Mouse (Mus musculus) small intestine, adult 2 months (tissue): ENCODE measurements around the gene Hmga1.
A peak's percentile ranks its signal among the peaks of the same experiment; 100 is the strongest.

ENCODE experiments used
- CTCF ChIP-seq: fragments of 200-500 bp; IDR thresholded peaks from 2 replicates; pipeline ENCODE4 v1.5.1; 2012; ENCODE audit warnings: low read depth, mild to moderate bottlenecking, control low read depth, inconsistent platforms, low read length, moderate library complexity, mixed read lengths; ENCODE audit not compliant: insufficient replicate concordance, insufficient read length; ENCODE audit errors: extremely low read depth
- POLR2A ChIP-seq: fragments of 200-500 bp; IDR thresholded peaks from 2 replicates; pipeline ENCODE4 v1.6.1; 2012; ENCODE audit warnings: low read depth, mild to moderate bottlenecking, control low read depth, inconsistent platforms, low read length, moderate library complexity

DNA sequence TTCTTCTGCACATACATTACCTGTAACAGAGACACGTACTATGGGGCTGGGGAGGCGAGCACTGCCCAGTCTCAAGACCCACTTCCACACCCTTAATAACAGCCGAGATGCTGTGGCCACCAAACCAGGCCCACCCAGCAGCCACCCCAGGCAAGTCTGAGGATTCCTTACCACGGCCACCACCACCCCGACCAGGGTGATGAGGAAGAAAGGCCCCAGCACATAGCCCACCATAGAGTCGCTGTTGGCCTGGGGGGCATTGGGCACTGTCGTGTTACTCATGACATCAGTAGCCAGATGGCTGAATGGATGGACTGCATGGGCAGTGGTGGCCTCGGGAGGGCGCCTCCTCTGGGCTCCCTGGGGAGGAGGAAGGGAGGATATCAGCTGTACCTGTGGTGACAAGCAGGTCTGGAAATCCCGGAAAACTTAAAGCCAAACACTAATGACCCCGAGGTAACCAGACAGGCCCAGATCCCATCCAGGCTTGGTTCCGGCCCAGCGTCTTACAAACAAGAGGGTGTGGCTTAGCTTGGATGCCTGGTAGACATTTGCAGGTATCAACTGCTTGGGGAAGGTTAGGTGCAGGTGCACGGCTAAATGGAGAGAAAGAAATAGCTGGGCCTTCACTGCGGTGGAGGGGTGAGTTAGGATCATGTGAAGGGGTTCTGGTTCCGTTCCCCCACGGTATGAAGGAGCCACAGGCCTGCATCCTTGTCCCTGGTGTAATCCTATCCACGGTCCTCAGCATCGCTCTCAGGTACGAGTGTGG lies 8.3 kb downstream of the Hmga1 start:
- TF ChIP-seq CTCF: 0 out of 2 replicates have a peak, but pooled peaks have one; percentile 14
- TF ChIP-seq POLR2A: no peak
